Mouse (Mus musculus) brain, embryonic 14.5 days (tissue): Measurements from ENCODE around the gene Usp53.

Experiments used
- CTCF ChIP-seq: fragments of 200-500 bp; IDR thresholded peaks from 2 replicates; pipeline ENCODE4 v1.5.1; 2012; ENCODE audit warnings: inconsistent platforms, mild to moderate bottlenecking, moderate library complexity, borderline replicate concordance; ENCODE audit not compliant: insufficient read depth, insufficient read length; ENCODE audit errors: extremely low read depth
- POLR2A ChIP-seq: fragments of 200-500 bp; IDR thresholded peaks from 2 replicates; pipeline ENCODE4 v1.6.1; 2012; ENCODE audit warnings: mild to moderate bottlenecking, inconsistent platforms, borderline replicate concordance; ENCODE audit not compliant: poor library complexity, insufficient read depth, insufficient read length, severe bottlenecking; ENCODE audit errors: extremely low read depth

DNA sequence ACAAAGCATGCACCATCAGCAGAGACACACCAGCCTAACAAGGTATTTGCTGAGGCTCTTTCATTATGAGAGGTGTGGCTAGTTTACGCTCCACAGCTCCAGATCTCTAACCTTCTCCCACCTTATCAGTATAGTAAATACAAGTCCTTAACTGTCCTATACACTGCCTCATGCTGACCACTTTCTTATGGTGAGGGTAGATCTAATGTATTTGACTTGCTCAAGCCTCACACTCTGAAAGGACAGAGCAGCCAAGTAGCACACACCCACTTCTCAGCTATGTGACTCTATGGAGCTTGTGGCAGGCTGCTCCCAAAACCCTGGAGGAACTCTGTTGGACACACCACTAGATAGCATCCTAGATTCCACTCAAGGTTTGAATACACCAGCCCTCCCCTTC lies 8.3 kb downstream of the Usp53 start:
- TF ChIP-seq POLR2A = no peak
- TF ChIP-seq CTCF = no peak
